Mouse (Mus musculus): Measurements from ENCODE around the gene Celf2.

GRCm38 (mm10) chr2:7255386-7255785, 254.0 kb downstream of the Celf2 start:
- TF ChIP-seq CTCF (IDR thresholded peaks at IDR 0.05; ENCODE audit: low read depth, low read length) (no peak), POLR2A (IDR thresholded peaks at IDR 0.05; ENCODE audit: borderline replicate concordance, low read depth, low read length) (no peak)

All from bone marrow macrophage, adult 2 months (primary cell).